Mouse (Mus musculus) erythroid progenitor cell, adult 5-6 weeks (primary cell): ENCODE measurements around the gene Fgf9. TPM values are rescaled to one million over a fixed set of nuclear protein-coding genes. Genes with fewer than 3 reads are reported as not detected.

ENCODE experiments used
- ATAC-seq: replicated peaks from 2 replicates; pipeline ENCODE4 v1.8.0; 2016; ENCODE audit warnings: moderate number of reproducible peaks, mild to moderate bottlenecking, moderate TSS enrichment, inconsistent platforms; ENCODE audit not compliant: poor library complexity, low FRiP score, severe bottlenecking
- total RNA-seq, 2 experiments: library from RNA; stranded (forward) in 1 of 2; stranded (reverse) in 1 of 2; fragments of 150-400 nt in 1 of 2; fragments of 186-747, 209-891 nt in 1 of 2; gene quantifications; 2 replicates each; pipeline versions ENCODE4 v1.2.3 to v1.2.4; 2015 to 2017; ENCODE audit warnings: low replicate concordance in 2 of 2

Gene Fgf9
- total RNA-seq (2015; ENCODE audit: low replicate concordance) (not detected in 2 replicates), total RNA-seq (2017; ENCODE audit: low replicate concordance) (not detected in 2 replicates)

DNA sequence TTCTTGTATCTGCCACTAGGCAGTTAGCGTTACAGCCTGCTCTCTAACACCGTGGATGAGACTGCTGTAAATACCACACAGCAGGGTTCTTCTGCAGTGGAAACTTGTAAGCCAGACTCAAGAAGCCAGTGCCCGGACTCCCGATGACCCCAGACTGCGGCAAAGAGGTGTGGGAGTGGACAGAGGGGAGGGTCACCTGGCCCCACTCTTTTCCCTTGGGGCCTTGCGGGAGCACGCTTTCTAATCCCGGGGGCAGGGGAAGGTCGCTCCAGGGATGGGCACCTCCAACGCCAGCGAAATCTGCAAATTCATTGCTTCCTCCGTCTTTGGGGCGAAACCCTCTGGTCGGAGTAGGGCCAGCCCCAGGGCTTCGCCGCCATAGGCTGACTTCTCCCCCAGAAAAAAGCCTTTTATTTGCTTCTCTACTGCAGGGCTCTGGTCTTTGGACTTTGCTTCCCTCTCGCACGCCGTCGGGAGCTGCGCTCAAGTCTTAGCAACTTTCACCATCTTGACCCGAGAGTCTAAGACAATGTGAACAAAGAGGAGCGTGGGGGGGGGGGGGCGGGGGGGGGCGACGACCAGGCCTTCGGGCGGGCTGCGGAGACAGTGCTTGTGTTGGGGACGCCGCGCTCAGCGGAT is at the start of gene Fgf9:
Gene Fgf9, plus strand, starts transcription at position 67 of the 639 bp plus-strand sequence.
- no peak for ATAC-seq

DNA sequence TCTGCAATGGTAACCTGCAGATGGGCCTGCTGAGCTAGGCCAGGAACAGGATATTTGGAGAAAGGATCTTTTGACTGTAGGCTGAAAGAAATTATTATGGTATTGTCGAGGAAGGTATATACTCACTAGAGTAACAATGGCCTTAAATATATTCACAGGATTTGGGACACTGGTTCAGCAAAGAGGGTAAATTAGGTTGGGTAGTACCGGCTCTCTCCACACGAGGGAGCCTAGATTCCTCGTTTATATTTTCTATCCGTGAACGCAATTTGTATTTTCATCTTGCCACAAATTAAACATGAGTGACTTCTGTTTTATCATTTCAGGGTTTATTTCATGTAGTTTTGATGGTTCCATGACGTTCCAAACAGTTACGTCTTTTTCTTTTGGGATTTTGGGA is 35.8 kb upstream of the Fgf9 start:
- ATAC-seq = no peak

DNA sequence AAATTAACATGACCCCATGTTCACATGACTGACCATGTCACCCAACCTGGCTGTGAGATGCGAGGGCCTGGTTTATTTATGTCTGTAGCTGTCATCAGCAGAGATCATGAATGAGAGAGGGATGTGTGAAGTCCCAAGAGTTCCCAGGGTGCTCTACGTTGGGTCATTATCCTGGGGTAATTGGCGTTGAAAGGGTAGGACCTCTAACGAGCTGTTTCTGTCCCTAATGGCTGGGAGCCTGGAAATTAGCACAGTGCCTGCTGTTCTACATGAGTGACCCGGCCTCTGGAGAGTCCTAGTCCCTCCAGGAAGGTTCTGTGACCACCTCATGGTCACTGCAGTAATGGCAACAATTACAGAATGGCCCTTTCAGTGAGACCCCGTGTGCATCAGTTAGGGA is 34.2 kb upstream of the Fgf9 start:
- no peak for ATAC-seq

DNA sequence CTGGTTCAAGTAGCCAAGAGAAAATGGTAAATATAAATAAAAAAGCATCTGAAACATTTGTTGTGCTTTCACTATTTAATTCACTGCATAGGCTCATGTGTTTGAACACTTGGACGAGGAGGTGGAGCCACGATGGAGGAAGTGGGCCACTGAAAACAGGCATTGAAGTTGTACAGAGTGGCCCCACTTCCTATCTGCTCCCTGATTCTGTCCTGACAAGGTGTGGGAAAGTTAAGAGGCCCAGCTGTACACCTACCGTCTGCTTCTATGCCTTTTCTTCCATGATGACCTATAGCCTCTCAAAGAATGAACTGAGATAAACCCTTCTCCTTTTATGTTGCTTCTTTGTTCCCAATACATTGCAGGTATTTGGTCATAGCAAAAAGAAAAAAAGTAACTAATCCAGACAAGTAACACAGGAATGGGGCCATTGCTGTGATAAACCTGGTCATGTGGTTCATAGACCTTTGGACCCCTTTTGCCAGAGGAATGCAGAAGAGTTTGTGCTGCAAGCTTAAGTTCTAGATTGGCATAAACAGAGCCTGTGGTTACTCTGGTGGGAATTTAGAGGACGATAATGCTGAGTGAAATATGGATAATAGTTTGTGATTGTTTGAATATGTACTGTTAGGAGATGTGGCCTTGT is 23.6 kb upstream of the Fgf9 start:
- no peak for ATAC-seq

DNA sequence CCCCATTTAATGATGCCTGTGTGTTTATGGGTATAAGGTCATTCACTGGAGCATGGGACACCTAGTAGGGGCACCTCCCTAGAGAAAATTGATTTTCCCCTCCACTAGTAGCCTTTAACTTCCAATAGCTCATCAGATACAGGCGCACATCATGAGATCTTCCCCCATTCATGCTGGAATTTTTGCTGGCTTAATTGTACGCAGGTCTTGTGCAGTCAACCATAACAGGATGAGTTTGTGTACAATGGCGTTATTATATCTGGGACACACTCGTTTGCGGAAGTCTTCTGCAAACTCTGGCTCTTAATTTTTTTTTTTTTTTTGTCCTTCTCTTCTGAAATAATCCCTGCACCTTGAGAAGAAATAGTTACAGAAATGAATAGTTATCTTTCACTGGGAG is 19.7 kb upstream of the Fgf9 start:
- ATAC-seq = no peak

DNA sequence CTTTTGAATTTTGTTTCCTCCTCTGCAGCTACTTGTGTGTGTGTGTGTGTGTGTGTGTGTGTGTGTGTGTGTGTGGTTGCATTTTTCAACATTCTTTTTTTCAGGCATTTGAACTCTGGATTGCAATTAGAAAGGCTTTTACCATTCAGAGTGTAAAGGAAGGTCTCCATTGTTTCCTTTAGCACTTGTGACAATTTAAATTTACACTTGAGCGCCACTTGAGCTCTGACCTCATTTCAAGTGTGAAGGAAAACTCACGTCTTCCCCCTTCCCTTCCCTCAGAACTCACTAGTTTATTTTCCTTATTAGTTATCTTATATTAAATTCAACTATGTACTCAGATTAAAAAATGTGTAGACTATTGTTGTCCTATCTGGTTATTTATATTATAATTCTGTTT is 2.8 kb upstream of the Fgf9 start:
- no peak for ATAC-seq

DNA sequence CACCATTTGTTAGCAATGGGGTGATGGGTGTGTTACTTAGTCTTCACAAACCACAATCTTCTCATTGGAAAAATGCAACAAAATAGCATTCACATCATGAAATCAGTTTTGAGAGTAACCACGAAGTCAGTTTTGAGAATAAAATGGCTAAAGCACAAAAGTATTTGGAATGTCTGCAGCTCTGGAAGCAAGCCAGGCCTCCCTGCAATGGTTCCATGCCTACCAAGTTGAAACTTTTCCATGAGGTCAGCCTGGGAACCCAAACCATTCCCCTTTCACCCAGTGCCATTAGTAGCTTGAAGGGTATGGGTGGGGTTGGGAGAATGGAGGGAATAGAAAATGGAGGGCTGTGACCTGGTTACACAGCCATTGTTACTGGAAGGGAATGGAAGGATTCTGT is 1.7 kb upstream of the Fgf9 start:
- ATAC-seq = no peak

DNA sequence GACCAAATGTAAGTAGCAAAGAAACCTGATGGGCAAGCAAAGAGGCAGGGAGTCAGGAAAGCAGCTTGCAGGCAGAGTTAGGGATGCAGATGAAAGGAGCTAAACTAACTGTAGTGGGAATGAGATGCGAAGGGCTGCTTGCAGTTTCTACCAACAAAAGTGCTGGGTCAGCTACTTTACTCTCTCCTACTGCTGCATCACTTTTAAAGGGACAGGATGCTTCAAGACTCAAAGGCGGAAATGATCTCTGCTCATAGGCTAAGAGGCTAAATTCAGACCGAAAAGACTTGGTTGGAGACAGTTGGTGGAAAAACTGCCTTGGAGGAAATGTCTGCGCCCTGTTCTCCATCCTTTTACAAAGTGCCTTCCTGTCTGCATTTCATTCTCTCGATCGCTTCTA is 420 bp upstream of the Fgf9 start:
- no peak for ATAC-seq

DNA sequence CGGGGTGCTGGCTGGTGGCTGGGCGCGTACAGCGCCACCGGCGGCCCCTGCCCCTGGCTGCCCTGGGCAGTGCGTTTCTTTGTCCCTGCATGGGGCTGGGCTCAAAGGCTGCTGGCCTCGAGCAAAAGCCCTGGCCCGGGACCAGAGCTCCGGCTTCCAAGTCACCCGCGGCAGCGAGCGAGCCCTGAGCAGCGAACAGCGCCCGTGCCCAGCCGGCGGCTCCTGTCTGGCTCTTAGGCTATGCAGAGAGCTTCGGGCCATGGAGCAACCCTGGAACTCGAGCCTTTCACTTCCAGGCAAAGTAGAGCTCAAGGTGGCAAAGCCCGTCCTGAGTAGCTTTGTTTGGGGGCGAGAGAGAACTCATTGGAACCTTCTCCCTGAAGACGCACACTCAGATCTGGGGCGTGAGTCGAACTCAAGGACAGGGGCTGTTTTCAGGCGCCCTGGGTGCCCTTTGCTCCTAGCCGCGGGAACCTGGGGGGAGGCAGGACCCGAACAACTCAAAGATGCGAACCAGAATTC is 834 bp downstream of the Fgf9 start:
- no peak for ATAC-seq

DNA sequence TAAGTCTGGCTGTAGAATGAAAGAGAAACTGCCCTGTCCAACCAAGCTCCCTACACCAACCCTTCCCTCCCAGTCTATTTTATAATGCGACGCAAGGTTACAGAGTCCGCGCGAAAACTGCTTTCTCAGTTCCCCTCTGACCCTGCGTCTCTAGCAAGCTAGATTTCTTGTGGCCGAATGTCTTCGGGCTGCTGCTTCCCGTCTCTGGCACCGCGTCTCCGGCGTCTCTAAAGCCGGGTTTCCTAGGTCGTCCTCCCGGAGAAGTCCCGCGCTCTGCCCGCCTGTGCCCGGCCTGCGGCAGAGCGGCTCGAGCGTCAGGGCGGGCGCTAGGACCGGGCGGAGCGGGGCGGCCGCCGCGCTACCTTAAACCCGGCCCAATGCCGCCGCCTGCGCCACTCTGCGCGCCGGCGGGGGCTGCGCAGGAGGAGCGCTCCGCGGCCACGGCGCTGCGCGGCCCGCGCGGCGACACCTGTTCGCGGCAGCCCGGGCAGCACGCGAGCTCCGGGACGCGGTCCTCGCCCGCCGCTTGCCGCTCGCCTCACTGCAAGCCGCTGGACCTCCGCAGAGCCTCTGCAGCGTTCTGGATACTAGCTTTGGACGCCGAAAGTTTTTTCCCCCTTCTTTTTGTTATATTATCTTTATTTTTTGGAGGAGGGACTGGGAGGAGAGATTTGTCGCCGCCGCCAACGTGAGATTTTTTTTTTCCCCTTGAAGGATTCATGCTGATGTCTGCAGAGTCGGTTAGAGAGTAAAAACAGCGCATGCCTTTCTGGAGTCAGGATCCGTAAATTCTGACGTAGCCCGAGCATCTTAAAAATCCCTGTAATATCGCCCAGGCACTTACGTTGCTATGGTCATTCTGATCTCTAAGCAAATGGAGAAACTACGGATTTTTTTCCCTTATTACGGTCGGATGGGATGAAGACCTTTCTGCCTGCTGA is 1.8 kb downstream of the Fgf9 start:
- no peak for ATAC-seq

DNA sequence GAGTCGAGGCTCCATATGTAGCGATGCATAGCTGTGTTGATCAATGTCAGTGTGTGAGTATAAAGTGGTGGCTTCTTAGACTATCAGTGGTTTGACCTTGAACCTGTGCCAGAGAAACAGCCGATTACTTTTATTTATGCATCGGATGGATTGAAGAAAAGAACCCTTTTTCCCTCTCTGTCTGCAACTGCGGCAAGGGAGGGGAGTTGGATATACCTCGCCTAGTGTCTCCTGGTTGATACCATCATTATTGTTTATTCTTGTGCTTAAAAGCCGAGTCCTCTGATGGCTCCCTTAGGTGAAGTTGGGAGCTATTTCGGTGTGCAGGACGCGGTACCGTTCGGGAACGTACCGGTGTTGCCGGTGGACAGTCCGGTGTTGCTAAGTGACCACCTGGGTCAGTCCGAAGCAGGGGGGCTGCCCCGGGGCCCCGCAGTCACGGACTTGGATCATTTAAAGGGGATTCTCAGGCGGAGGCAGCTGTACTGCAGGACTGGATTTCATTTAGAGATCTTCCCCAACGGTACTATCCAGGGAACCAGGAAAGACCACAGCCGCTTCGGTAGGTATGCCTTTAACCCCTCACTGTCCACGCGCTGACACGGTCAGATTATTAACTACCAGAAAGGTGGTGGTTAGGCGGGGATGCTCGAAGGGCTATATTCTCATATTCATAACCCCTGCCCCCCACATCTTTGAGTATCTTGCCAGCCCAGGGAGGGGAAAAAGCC is 2.6 kb downstream of the Fgf9 start:
- no peak for ATAC-seq

DNA sequence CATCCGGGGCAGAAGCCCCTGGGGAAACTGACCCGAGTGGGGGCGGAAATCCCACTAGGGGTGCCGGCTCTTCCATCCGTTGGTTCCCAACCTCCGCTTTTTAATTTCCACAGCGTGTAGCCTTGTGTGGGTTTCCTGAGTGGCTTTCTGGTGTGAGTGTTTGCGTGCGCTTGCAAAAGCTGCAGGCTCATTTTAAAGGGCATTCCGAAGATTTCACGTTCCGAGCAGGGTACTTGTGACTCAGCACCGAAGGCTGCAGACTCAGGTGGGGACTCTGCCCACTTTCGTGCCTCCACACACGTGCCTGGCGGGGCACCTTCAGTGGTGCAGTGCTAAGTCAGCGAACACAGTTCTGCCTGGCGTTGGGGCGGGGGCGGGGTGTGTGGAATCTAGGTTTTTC is 3.6 kb downstream of the Fgf9 start:
- ATAC-seq = no peak

DNA sequence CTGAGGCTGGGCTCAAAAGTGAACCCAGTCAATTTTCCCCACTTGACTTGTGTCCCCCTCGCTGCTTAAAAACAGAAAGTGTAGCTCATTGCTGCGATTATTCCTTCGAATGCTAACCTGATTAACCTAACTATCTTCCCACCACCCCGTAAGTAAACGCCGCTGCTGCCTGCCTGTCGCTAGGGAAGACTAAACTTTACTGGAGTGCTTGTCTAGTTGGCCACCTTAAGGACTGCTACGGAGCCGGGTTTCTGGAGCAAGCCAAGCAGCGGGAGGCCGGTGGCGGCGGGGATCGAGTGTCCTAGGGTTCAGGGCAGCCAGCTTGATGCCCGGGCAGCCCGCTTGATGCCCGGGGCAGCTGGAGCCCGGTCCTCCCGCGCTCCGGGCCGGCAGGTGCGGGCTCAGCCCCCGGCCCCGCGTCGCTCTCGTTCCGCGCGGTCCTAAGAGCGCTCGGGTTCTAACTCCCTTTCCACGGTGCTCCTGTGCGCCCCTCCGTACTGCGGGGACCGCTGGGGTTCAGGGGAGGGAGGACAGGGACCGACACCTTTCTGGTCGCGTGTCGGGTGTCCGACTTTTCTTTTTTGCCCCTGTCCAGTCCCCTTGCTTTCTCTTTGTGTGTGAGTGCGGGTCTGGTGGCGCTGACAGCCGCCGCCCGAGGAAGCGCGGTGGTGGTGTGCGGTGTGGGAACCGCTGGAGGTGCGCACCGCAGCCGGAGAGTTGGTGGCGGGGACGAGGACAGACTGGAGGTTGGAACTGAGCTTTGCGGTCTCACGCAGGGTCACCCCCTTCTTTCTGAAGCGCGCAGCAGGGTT is 4.5 kb downstream of the Fgf9 start:
- ATAC-seq = no peak

DNA sequence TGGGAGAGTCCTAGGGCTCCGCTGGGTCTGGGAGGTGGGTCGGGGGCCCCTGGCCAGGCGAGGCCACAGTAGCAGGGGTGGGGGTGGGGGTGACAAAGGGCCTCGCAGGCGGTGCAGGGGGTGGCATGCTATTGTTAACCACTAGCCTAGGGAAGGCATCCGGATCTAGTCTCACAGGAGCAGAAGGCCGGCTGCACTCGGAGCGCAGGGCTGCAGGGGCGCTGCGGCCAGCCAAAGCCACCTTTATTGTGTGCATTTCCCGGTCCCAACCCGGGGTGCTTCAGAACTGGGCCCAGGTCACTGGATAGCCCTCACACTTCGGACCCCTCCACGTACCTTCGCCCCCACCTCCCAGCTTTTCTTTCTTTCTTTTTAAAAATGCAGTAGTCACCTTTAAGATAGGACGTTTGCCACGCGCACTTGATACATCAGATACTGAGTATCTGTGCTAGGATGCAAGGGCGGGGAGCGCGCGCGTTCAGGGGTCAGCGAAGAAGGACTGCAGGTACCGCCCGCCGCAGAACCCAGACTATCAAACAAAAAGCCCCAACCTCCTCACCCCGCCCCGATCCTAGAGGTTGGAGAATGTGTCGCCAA is 5.2 kb downstream of the Fgf9 start:
- no peak for ATAC-seq

DNA sequence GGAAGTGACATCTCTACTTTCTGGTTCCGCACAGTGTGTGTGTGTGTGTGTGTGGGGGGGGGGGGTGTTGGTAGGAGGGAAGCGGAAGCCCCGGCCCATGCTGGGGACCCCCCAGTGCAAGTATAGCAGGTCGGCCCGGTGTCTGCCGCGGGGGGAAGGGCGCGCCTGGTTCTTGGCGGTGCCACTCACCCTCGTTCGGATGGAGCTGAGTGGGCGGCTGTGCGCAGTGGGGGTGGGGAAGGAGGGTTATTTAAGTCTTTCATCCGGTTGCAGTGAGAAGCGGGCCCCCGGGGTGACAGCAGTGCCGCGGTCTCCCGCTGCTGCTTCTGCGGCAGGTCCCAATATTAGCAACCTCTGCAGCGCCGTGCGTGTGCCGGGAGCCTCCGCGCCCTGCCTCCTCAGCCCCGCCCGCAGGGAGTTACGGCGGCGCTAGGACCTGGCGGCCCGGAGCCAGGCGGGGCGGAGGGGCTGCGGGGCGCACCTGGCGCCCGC is 5.7 kb downstream of the Fgf9 start:
- no peak for ATAC-seq

DNA sequence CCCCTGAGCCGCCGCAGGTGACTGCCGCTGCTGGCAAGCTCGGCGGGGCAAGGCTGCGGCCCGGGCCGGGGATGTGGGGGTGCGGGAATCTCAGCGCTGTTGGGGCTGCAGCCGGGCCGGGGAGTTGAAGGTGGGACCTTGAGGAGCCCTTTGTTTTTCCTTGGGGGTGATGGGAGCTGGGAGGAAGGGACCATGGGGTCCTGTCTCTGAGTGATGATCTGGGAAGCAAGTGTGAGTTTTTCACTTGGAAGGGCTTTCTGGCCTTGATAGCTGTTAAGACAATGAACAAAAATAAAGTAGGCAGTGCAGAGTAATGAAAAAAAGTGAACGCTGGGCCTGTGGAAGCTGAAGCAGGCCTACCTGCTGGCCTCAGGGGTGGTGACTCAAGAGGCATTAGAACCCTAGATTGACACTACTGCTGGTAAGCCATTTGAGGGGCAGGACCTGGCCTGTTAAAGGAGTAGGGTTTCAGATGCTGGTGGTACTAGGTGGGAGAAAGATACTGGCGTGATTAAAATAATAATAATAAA is 6.4 kb downstream of the Fgf9 start:
- no peak for ATAC-seq

DNA sequence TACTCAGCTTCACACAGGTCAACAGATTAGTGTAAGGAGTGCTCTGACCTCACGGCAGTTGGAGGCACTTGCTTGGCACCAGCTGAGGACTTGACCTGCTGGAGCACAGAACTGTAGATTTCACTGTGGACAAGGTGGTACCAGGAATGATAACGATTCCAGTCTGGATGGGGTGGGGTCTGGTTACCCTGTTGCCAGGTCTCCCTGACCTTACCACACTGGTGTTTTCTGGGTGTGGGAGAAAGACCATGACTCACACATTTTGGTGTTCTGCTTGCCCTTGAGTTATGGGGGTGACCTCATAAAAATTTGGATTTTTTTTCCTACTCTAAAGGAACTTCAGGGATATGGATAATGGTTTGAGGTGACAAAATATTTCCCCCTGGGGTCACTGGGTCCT is 9.1 kb downstream of the Fgf9 start:
- ATAC-seq = no peak

DNA sequence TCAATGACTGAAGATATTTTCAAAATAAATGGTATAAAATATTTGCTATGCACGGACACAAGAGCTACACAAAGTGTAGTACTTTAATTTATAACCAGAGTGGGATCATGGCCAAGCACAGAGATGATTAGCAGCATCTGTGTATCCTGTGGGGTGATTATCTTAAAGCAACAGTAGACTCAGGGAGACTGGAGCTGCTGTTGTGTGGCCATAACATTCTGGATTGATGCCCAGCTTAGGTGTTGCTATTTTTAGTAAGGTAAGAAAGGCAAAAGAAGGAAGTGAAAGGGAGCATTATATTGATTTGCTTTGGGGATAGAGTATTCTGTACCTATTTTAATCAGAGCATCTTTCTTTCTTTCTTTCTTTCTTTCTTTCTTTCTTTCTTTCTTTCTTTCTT is 11.6 kb downstream of the Fgf9 start:
- ATAC-seq = no peak
